Mouse (Mus musculus): ENCODE data around the gene Srcin1.

DNA sequence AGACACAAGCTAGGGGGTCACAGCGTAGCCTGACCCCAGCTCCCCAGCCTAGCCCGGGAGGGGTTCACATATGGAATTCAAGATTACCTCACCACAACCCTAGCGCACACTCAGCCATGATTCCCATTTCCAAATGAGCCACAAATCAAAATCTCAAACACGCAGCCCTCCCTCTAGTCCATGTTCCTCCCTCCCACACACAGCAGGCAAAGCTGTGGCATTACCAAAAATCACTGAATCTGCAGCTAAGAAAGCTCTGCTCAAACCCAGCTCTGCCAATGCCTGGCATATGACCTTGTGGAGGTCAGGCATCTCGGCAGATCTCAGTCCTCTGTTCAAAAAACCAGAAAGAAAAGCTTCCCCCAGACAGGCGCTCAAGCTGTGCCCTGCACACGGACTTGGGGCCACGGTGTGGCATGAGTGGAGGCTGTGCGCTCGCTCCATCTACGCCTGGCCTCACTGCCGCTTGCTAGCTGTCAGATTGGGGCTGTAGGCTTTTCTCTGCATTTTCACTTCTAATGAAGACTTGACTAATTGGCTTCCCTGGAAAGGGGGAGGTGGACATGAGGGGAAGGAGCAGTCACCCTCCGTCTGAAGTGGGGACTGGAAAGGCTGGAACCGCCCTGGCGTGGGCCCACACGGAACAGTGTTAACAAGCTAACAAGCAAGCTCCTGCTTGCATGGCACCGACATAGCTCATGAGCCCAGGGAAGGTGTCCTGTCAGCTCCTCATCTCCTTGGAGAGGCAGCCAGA lies 15.6 kb downstream of the Srcin1 start:
- TF ChIP-seq POLR2A (IDR thresholded peaks at IDR 0.05; ENCODE audit: insufficient read length, low read depth) (no peak), E2F4 (IDR thresholded peaks at IDR 0.05; ENCODE audit: insufficient read depth) (no peak), USF1 (IDR thresholded peaks at IDR 0.05; ENCODE audit: low read depth) (no peak), TCF3 (IDR thresholded peaks at IDR 0.05; ENCODE audit: insufficient read length, low read depth) (no peak), TCF12 (IDR thresholded peaks at IDR 0.05; ENCODE audit: insufficient read depth, poor library complexity, severe bottlenecking) (no peak), MYOD1 (IDR thresholded peaks at IDR 0.05; ENCODE audit: control insufficient read depth in 1 of 3, insufficient read length in 2 of 3, low read depth in 2 of 3) (no peak), MAX (IDR thresholded peaks at IDR 0.05; ENCODE audit: low read depth) (no peak)

Data from myocyte (in vitro differentiated cells).